Mouse (Mus musculus): ENCODE results near the gene Myo1e. TPM values are rescaled to one million over a fixed set of nuclear protein-coding genes. Genes with fewer than 3 reads are reported as not detected.

Gene Myo1e
- total and polyA plus RNA-seq, 2 experiments from 2014 or later: 3.0 to 5.9 TPM

GRCm38 (mm10) chr9:70325880-70326595 is 118.9 kb downstream of the Myo1e start:
- Histone ChIP-seq H3K9me3 (ENCODE audit: low read length) (no peaks in the 10 kb centered on the region), H3K4me3 (ENCODE audit: low read depth, low read length) (no peak overlapping the region), H3K9ac (replicated peaks; ENCODE audit: low read length, poor library complexity, severe bottlenecking) (no peak overlapping the region), H3K4me2 (ENCODE audit: low read depth, low read length, poor library complexity, severe bottlenecking) (no peak overlapping the region), H3K27ac (ENCODE audit: low read depth, low read length) (no peak overlapping the region), H3K27me3 (ENCODE audit: insufficient read depth, low read length) (no peaks in the 10 kb centered on the region), H3K4me1 (ENCODE audit: insufficient read depth, low read length) (no peaks in the 10 kb centered on the region), H3K36me3 (ENCODE audit: insufficient read depth, low read length) (no peaks in the 10 kb centered on the region)
- TF ChIP-seq CTCF (IDR thresholded peaks at IDR 0.05): no peak
- WGBS: 84% methylated on average over 8 of the region's 8 CpGs
- no peak for DNase-seq (ENCODE audit: low spot score)
- ATAC-seq (ENCODE audit: low FRiP score): no peak

GRCm38 (mm10) chr9:70328193-70328841 is 121.2 kb downstream of the Myo1e start:
- Histone ChIP-seq H3K9me3 (ENCODE audit: low read length) (no peaks in the 10 kb centered on the region), H3K9ac (replicated peaks; ENCODE audit: low read length, poor library complexity, severe bottlenecking) (no peak overlapping the region), H3K27ac (ENCODE audit: low read depth, low read length) (no peak overlapping the region), H3K36me3 (ENCODE audit: insufficient read depth, low read length) (no peaks in the 10 kb centered on the region), H3K4me1 (ENCODE audit: insufficient read depth, low read length) (no peaks in the 10 kb centered on the region), H3K27me3 (ENCODE audit: insufficient read depth, low read length) (no peaks in the 10 kb centered on the region), H3K4me3 (ENCODE audit: low read depth, low read length) (no peak overlapping the region), H3K4me2 (ENCODE audit: low read depth, low read length, poor library complexity, severe bottlenecking) (no peak overlapping the region)
- 93% methylated on average over 5 of the region's 5 CpGs for WGBS
- ATAC-seq (ENCODE audit: low FRiP score): no peak
- TF ChIP-seq CTCF (IDR thresholded peaks at IDR 0.05): no peak
- DNase-seq (ENCODE audit: low spot score): no peak

- Histone ChIP-seq H3K4me1 (ENCODE audit: insufficient read depth, low read length) (no peaks in the 10 kb centered on the region), H3K27me3 (ENCODE audit: insufficient read depth, low read length) (no peaks in the 10 kb centered on the region), H3K9ac (replicated peaks; ENCODE audit: low read length, poor library complexity, severe bottlenecking) (no peak overlapping the region), H3K4me3 (ENCODE audit: low read depth, low read length) (no peak overlapping the region), H3K36me3 (ENCODE audit: insufficient read depth, low read length) (no peaks in the 10 kb centered on the region), H3K4me2 (ENCODE audit: low read depth, low read length, poor library complexity, severe bottlenecking) (no peak overlapping the region), H3K9me3 (ENCODE audit: low read length) (no peaks in the 10 kb centered on the region), H3K27ac (ENCODE audit: low read depth, low read length) (no peak overlapping the region)
- DNase-seq (ENCODE audit: low spot score) (no peak), ATAC-seq (ENCODE audit: low FRiP score) (no peak)
- WGBS: 90% methylated on average over 11 of the region's 11 CpGs
- TF ChIP-seq CTCF (IDR thresholded peaks at IDR 0.05): no peak
Observed at GRCm38 (mm10) chr9:70331727-70332335, 124.7 kb downstream of the Myo1e start.

GRCm38 (mm10) chr9:70338391-70338790 is 131.2 kb downstream of the Myo1e start:
- H3K4me3 ChIP-seq (ENCODE audit: low read depth, low read length): no peak overlapping the region
- no peaks in the 10 kb centered on the region for H3K9me3 ChIP-seq (ENCODE audit: low read length)
- no peak for DNase-seq (ENCODE audit: low spot score)
- H3K27me3 ChIP-seq (ENCODE audit: insufficient read depth, low read length): no peaks in the 10 kb centered on the region
- no peak for ATAC-seq (ENCODE audit: low FRiP score)
- TF ChIP-seq CTCF (IDR thresholded peaks at IDR 0.05): no peak
- H3K4me2 ChIP-seq (ENCODE audit: low read depth, low read length, poor library complexity, severe bottlenecking): no peak overlapping the region
- no peaks in the 10 kb centered on the region for H3K4me1 ChIP-seq (ENCODE audit: insufficient read depth, low read length)
- 86% methylated on average over 7 of the region's 7 CpGs for WGBS
- H3K9ac ChIP-seq (replicated peaks; ENCODE audit: low read length, poor library complexity, severe bottlenecking): no peak overlapping the region
- H3K36me3 ChIP-seq (ENCODE audit: insufficient read depth, low read length): no peaks in the 10 kb centered on the region
- H3K27ac ChIP-seq (ENCODE audit: low read depth, low read length): no peak overlapping the region

- Histone ChIP-seq H3K9me3 (ENCODE audit: low read length) (no peaks in the 10 kb centered on the region), H3K27me3 (ENCODE audit: insufficient read depth, low read length) (no peaks in the 10 kb centered on the region), H3K4me2 (ENCODE audit: low read depth, low read length, poor library complexity, severe bottlenecking) (no peak overlapping the region), H3K27ac (ENCODE audit: low read depth, low read length) (no peak overlapping the region), H3K4me1 (ENCODE audit: insufficient read depth, low read length) (no peaks in the 10 kb centered on the region), H3K36me3 (ENCODE audit: insufficient read depth, low read length) (no peaks in the 10 kb centered on the region), H3K9ac (replicated peaks; ENCODE audit: low read length, poor library complexity, severe bottlenecking) (no peak overlapping the region), H3K4me3 (ENCODE audit: low read depth, low read length) (no peak overlapping the region)
- no peak for ATAC-seq (ENCODE audit: low FRiP score)
- TF ChIP-seq CTCF (IDR thresholded peaks at IDR 0.05): no peak
- DNase-seq (ENCODE audit: low spot score): no peak
Observed at GRCm38 (mm10) chr9:70338894-70339293, 131.7 kb downstream of the Myo1e start.

GRCm38 (mm10) chr9:70349274-70349673 is 142.1 kb downstream of the Myo1e start:
- no peak for ATAC-seq (ENCODE audit: low FRiP score)
- DNase-seq (ENCODE audit: low spot score): no peak
- Histone ChIP-seq H3K4me3 (ENCODE audit: low read depth, low read length) (no peak overlapping the region), H3K9ac (replicated peaks; ENCODE audit: low read length, poor library complexity, severe bottlenecking) (no peak overlapping the region), H3K4me2 (ENCODE audit: low read depth, low read length, poor library complexity, severe bottlenecking) (no peak overlapping the region), H3K27ac (ENCODE audit: low read depth, low read length) (no peak overlapping the region), H3K9me3 (ENCODE audit: low read length) (no peaks in the 10 kb centered on the region), H3K36me3 (ENCODE audit: insufficient read depth, low read length) (no peaks in the 10 kb centered on the region), H3K27me3 (ENCODE audit: insufficient read depth, low read length) (no peaks in the 10 kb centered on the region), H3K4me1 (ENCODE audit: insufficient read depth, low read length) (no peaks in the 10 kb centered on the region)
- WGBS: 89% methylated on average over 2 of the region's 2 CpGs
- no peak for TF ChIP-seq CTCF (IDR thresholded peaks at IDR 0.05)
